Mouse (Mus musculus) lung, embryonic 14.5 days (tissue): Measurements from ENCODE around the gene Naga. TPM values are rescaled to one million over a fixed set of nuclear protein-coding genes. Genes with fewer than 3 reads are reported as not detected.

Experiments used
- ATAC-seq: fragments of 200-750 bp; cut with Nextera tagmentation; 2 replicates; pipeline ENCODE4 v1.8.0; 2017; ENCODE audit warnings: mild to moderate bottlenecking, moderate TSS enrichment, moderate library complexity; ENCODE audit not compliant: insufficient read depth
- DNase-seq: peaks from one replicate; pipeline ENCODE4 v3.0.0-alpha.2; 2015
- H3K27ac ChIP-seq: fragments of 300-500 bp; sonication (generic); 2 replicates; pipeline ENCODE4 v1.5.1; 2014; ENCODE audit warnings: low read depth, mild to moderate bottlenecking, moderate library complexity
- H3K27me3 ChIP-seq: fragments of 300-500 bp; sonication (generic); 2 replicates; pipeline ENCODE4 v1.6.1; 2014; ENCODE audit warnings: low read length, control low read depth; ENCODE audit not compliant: insufficient read depth
- H3K36me3 ChIP-seq: fragments of 300-500 bp; sonication (generic); 2 replicates; pipeline ENCODE4 v1.6.1; 2014; ENCODE audit warnings: control low read depth; ENCODE audit not compliant: insufficient read depth
- H3K4me1 ChIP-seq: fragments of 300-500 bp; sonication (generic); 2 replicates; pipeline ENCODE4 v1.6.1; 2014; ENCODE audit warnings: antibody characterized with exemption, control low read depth; ENCODE audit not compliant: insufficient read depth
- H3K4me2 ChIP-seq: fragments of 300-500 bp; sonication (generic); 2 replicates; pipeline ENCODE4 v1.6.1; 2014; ENCODE audit warnings: mild to moderate bottlenecking
- H3K4me3 ChIP-seq: fragments of 300-500 bp; sonication (generic); 2 replicates; pipeline ENCODE4 v1.5.1; 2014; ENCODE audit warnings: low read depth, low read length
- H3K9ac ChIP-seq: fragments of 300-500 bp; sonication (generic); 2 replicates; pipeline ENCODE4 v1.6.1; 2014
- H3K9me3 ChIP-seq: fragments of 300-500 bp; sonication (generic); 2 replicates; pipeline ENCODE4 v1.6.1; 2016; ENCODE audit warnings: low read depth, low read length, control low read depth
- CTCF ChIP-seq: IDR thresholded peaks from 2 replicates; pipeline ENCODE4 v1.5.1; 2016; ENCODE audit warnings: antibody characterized with exemption, low read depth
- WGBS: fragments of 180-500 bp; shearing (Covaris S2); extraction: QIAGEN DNeasy Blood & Tissue Kit; methylation state at CpG from one replicate; pipeline ENCODE4 v1.1.7; 2014; 5-methylcytosine and 5-hydroxymethylcytosine counted together
- polyA plus RNA-seq: library from polyadenylated mRNA; unstranded; fragments of >200 nt; fragmentation: Nextera tagmentation; extraction: Ambion mirVana; gene quantifications from 2 replicates; pipeline ENCODE4 v1.2.1, GENCODE M21; 2014

Gene Naga
- polyA plus RNA-seq, 1 experiment from 2014 or later, result 45.9 TPM

- DNase-seq, result peak; percentile 38
- Histone ChIP-seq H3K9me3 (no peaks in the 10 kb centered on the region), H3K27me3 (no peaks in the 10 kb centered on the region), H3K4me3 (no peak overlapping the region), H3K36me3 (no peaks in the 10 kb centered on the region; the same call in 1 of the 2 replicates), H3K27ac (peak overlapping the region; percentile 3), H3K4me2 (peak overlapping the region; percentile 65), H3K4me1 (peaks cover 3% of the 10 kb centered on the region; the same call in 1 of the 2 replicates), H3K9ac (no peak overlapping the region)
- 26% methylated on average over 15 of the region's 15 CpGs for WGBS
- ATAC-seq, result no peak
- TF ChIP-seq CTCF, result no peak
These were observed 39.8 kb upstream of the Naga start for GRCm38 (mm10) chr15:82378261-82379180.

GRCm38 (mm10) chr15:82377701-82378100 lies 39.0 kb upstream of the Naga start:
- Histone ChIP-seq H3K36me3 (no peaks in the 10 kb centered on the region; the same call in 1 of the 2 replicates), H3K9ac (no peak overlapping the region), H3K27me3 (no peaks in the 10 kb centered on the region), H3K9me3 (no peaks in the 10 kb centered on the region), H3K4me3 (no peak overlapping the region), H3K4me2 (no peak overlapping the region; the same call in 1 of the 2 replicates), H3K27ac (no peak overlapping the region; the same call in 1 of the 2 replicates), H3K4me1 (peaks cover 3% of the 10 kb centered on the region; the same call in 1 of the 2 replicates)
- DNase-seq (no peak), ATAC-seq (no peak)
- WGBS, result 42% methylated on average over 5 of the region's 5 CpGs
- TF ChIP-seq CTCF, result no peak

GRCm38 (mm10) chr15:82376393-82377138 lies 37.8 kb upstream of the Naga start:
- Histone ChIP-seq H3K27me3 (no peaks in the 10 kb centered on the region), H3K4me1 (peaks cover 3% of the 10 kb centered on the region; the same call in 1 of the 2 replicates), H3K9ac (no peak overlapping the region), H3K27ac (peak overlapping the region; percentile 25), H3K4me3 (no peak overlapping the region), H3K4me2 (no peak overlapping the region), H3K9me3 (no peaks in the 10 kb centered on the region), H3K36me3 (no peaks in the 10 kb centered on the region; the same call in 1 of the 2 replicates)
- DNase-seq, result peak; percentile 75
- WGBS, result 58% methylated on average over 17 of the region's 17 CpGs
- no peak for ATAC-seq
- no peak for TF ChIP-seq CTCF

GRCm38 (mm10) chr15:82375855-82376254 lies 37.1 kb upstream of the Naga start:
- Histone ChIP-seq H3K4me2 (no peak overlapping the region), H3K9me3 (no peaks in the 10 kb centered on the region), H3K27me3 (no peaks in the 10 kb centered on the region), H3K36me3 (no peaks in the 10 kb centered on the region; the same call in 1 of the 2 replicates), H3K4me3 (no peak overlapping the region), H3K27ac (no peak overlapping the region), H3K4me1 (peaks cover 3% of the 10 kb centered on the region; the same call in 1 of the 2 replicates), H3K9ac (no peak overlapping the region)
- WGBS, result 80% methylated on average over 9 of the region's 9 CpGs
- DNase-seq (no peak), ATAC-seq (no peak)
- no peak for TF ChIP-seq CTCF

- no peak for ATAC-seq
- no peak for TF ChIP-seq CTCF
- Histone ChIP-seq H3K4me1 (peaks cover 3% of the 10 kb centered on the region; the same call in 1 of the 2 replicates), H3K27ac (no peak overlapping the region), H3K36me3 (no peaks in the 10 kb centered on the region; the same call in 1 of the 2 replicates), H3K9me3 (no peaks in the 10 kb centered on the region), H3K27me3 (no peaks in the 10 kb centered on the region), H3K4me3 (no peak overlapping the region), H3K4me2 (no peak overlapping the region), H3K9ac (no peak overlapping the region)
- DNase-seq, result no peak
- WGBS, result 76% methylated on average over 5 of the region's 5 CpGs
These were observed 35.7 kb upstream of the Naga start for GRCm38 (mm10) chr15:82374437-82374836.

GRCm38 (mm10) chr15:82372991-82373390 lies 34.3 kb upstream of the Naga start:
- Histone ChIP-seq H3K4me1 (no peaks in the 10 kb centered on the region), H3K9ac (no peak overlapping the region), H3K27me3 (no peaks in the 10 kb centered on the region), H3K9me3 (no peaks in the 10 kb centered on the region), H3K36me3 (no peaks in the 10 kb centered on the region; the same call in 1 of the 2 replicates), H3K4me3 (no peak overlapping the region), H3K4me2 (no peak overlapping the region), H3K27ac (no peak overlapping the region)
- no peak for DNase-seq
- WGBS, result 89% methylated on average over 5 of the region's 5 CpGs
- ATAC-seq, result no peak
- no peak for TF ChIP-seq CTCF
